Mouse (Mus musculus): ENCODE data around the gene Mapre3.
"Not testable (repeated sequence)": the region's sequence is repeated elsewhere in the genome, so short reads cannot be mapped to it uniquely, and the experiment has no call there.

Gene Mapre3

DNA sequence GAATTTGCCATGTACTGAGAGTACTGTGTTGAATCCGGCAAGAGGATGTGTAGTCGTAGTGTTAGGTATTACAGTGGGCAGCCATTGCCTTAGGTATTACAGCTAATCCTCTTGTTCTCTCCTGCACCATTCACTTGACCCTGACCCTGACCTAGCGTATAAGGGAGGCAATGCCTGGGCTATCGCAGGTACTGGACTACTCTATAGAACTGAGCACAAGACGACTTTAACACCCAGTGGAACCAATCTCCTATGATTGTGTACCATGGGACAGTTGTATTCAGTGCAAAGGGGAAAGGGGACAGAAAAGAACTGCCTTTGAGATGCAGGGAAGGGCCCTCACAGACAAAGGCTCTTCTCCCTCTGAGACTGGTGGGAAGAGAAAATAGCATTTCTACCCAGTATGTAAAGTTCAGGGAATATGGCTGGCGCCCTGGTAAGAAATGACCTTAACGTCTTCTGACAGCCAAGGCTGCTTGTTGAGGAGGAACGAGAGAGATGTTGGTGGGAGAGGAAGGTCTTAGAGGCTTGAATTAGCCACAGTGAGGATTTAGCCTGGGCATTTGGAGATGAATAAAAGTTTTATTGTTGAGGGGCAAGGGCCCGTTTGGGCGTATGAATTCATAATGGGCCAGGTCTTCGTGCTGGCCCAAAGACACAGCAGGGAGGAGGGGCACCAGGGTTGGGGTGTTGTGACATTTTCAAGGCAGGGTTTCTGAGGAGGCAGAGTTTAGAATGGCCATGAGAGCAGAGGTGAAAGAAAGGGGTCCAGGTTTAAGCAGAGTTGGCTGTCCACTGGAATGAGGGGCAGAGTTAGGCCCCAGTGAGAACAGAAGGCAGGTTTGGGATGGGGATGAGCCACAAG, 9.9 kb downstream of the Mapre3 start:
- no peak for DNase-seq (ENCODE audit: low spot score)

DNA sequence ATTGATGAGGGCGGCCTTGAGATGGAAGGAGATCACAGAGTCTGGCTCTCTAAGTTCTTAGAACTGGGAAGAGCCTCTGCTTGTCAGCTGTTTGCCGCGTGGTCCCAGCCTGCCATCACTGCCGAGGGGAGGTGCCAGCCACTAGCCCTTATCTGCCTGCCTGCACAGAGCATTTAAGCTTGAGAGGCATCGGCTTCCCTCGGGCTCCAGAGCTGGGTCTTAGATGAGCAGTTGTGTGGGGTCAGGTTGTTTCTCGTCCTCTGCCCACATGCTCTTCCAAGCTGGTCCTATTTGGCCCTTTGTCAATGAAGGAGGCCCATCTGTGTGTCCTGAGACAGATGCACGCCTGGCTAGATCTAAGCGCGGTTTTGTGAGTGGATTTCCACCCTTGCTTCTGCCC, 10.7 kb downstream of the Mapre3 start:
- no peak for DNase-seq (ENCODE audit: low spot score)

DNA sequence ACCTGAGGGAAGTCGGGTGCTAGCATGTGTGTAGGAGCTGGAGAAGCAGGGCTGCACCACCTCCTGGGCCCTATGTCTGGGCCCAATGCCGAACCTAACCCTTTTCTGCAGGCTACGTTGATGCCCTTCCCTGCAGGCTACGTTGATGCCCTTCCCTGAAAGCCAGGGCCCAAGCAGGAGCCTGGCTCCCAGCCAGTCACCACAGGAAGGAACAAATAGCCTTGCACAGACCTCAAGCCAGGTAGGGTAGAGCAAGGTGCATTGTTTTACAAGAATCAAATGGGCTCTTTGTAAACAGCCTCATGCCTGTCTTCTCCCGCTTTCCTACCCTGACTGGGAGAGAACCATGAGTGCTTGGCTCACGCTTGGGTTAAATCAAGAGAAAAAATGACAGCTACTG, 11.4 kb downstream of the Mapre3 start:
- DNase-seq (ENCODE audit: low spot score): no peak

DNA sequence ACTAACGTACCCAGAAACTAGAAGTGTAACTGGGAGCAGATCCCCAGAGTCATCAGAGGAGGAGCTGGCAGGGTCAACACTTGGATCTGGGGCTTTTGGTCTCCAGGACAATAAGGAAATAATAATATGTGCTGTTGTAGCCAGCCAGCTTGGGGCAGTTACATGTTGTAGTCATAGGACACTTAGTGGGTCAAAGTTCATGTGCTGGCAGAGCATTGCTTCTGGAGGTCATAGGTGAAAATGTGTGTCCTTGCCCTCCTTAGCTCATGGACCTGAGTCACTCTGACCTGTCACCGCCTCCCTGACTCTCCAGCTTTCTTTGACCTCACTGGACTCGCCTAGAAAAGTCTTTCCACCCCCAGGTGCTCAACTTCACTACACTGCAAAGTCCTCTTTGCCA, 19.0 kb downstream of the Mapre3 start:
- DNase-seq (ENCODE audit: low spot score): no peak

DNA sequence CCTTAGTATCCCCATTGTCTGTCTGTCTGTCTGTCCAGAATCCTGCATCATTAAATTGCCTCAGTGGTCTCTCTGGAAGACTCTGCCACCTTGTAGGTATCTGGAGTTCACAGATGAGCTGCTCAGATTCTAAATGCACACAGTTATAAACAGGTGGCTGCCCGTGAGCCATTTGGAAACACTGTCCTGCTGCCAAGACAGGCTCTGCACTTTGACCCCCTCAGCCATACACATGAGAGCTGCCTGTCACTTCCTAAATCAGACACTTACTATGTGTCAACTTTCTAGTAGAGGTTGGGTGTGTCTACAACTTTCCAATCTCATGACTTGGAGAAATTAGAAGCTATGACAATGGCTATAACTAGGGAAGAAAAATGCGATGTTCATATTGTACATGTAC, 25.3 kb downstream of the Mapre3 start:
- no peak for DNase-seq (ENCODE audit: low spot score)

DNA sequence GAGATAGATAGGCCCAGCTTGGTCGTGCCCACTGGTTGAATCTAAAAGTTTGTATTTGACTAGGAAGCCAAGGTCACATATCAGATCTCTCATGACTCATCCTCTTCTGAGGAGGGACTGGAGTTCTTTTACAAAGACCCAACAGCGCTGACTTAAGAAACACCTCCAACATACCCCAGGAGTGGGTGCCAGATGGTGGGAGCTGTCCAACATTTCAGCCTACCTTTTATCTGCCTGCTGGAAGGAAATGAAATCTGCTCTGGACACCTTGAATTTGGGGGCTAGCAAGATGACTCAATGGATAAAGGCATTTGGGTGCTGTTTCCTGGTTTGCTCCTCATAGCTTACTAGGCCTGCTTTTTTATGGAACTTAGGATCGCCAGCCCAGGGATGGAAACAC, 27.5 kb downstream of the Mapre3 start:
- DNase-seq (ENCODE audit: low spot score): no peak

DNA sequence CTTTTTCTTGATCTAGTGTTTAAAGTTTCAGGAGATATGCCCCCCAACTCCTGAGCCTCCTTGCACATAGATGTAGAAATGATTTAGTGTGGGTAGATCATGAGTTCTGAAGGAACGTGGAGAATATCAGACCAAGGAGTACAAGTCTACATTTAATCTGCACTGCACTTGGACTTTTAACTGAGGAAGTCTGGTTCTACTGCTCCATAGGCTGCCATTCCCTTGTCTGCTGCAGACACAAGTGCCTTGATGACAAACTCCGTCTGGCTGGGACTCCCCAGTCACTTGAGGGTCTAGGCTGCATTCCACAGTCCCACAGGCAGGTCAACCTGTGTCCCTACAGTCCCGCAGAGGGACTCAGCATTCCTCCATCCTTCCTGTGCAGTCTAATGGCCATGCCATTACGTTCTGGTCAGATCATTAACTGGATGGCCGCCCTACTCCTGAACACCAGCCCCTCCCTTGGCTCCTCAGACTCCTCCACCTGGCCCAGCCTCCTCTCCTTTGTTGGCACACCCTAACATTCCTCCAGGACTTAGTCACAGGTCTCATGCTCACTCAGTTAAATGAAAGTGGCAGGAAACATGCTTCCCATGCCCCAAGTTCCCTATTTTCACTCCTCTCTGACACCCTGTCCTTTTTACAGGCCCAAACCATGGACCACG, 35.6 kb downstream of the Mapre3 start:
- DNase-seq (ENCODE audit: low spot score): no peak

DNA sequence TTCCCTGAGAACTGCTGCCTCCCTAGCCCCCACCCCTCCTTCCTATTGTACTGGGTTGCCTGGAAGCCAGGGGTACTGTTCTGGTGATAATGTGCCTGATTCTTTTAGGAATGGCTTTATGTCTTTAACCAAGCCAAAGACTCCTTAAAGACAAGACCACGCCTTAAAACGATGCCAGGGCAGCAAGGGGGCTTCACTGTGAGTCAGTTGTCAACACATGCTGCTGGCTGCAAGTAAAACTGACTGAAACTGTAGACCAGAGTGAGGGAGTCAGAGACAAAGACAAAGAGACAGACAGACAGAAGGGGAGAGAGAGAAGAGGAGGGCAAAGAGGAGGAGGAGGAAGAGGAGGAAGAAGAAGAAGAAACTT, 36.1 kb downstream of the Mapre3 start:
- DNase-seq (ENCODE audit: low spot score): no peak

DNA sequence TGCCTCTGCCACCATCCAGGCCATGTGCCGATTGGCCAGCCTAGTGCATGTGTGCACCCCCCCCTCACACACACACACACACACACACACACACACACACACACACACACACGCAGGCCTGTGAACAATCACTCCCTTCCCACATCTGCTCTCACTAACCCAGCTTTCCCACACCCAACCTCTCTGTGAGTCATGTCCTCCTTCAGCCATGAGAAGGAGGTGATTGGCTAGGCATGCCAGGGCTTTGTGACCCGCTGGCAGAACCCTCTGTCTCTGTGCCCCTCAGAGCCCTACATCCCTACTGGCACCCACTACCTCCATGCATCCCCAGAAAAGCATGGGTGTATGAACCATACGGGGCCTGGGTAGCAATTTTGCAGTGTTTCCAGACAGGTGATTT, 39.1 kb downstream of the Mapre3 start:
- no peak for DNase-seq (ENCODE audit: low spot score)

DNA sequence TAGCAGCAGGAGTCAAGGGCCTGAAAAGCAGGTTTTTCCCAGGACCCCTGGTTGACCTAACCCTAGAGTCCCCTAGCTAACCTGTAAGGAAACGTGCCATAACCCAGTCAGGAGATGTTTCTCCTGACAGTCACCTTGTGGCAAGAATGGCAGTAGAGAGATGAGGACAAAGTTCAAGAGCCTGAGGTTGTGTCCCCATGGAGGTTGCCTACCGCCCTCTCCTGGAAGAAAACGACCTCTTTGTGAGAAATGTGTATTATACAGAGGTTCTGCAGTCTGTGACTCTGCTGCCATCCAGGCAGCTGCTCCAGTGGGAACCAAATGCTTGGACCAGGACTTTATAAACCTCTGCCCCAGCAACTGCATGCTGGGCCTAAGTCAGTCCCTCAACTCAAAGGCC, 41.2 kb downstream of the Mapre3 start:
- DNase-seq (ENCODE audit: low spot score): no peak

DNA sequence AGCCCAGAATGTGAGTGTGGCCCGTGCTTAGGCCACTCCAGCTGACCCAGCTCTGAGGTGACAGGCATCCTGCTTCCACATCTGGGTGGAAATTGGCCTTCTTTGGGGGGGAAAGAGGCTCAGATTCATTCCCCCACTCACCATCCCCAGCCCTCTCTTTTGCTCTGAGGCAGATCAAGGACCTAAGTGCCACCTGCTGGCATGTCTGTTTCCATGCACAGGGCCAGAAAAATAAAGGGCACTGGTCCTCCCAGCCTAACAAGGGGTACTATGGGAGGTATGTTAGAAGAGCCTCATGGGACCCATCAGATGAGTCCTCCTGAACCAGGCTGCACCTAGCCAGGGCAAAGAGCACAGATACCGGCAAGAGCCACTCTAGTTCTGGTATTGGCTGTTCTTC, 41.7 kb downstream of the Mapre3 start:
- no peak for DNase-seq (ENCODE audit: low spot score)

DNA sequence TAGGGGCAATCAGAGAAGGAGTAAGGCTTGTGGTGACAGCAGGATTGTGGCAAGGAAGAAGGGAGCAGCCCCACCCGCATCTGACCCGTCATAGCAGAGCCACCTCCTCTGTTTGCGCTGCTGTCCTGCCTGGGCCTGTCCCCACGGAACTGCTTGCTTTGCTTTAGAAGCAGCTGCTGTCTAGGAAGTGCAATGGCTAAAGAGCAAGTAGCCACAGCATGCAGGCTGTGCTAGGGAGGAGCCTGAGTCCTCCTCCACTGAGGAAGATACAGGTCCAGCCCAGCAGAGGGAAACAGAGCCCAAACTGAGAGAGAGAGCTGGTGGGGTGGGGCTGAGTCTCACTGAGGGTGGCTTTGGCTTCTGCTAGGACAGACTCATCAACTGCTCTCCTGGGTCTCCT, 49.4 kb downstream of the Mapre3 start:
- no peak for DNase-seq (ENCODE audit: low spot score)

DNA sequence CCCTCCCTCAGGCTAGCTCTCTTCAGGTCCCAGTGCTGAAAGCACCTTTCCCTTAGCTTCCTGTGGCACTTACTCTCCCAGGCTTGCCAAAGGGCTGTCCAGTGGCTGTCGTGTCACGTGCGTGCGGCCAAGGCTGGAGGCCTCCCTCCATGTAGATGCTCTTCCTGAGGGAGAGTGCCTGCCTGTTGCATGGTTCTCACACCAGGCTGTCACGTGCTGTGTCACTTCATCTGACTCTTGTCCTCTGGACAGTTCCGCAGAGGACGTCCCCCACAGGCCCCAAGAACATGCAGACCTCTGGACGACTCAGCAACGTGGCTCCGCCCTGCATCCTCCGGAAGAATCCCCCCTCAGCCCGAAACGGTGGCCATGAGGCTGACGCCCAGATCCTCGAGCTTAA, 49.9 kb downstream of the Mapre3 start:
- DNase-seq (ENCODE audit: low spot score): no peak

DNA sequence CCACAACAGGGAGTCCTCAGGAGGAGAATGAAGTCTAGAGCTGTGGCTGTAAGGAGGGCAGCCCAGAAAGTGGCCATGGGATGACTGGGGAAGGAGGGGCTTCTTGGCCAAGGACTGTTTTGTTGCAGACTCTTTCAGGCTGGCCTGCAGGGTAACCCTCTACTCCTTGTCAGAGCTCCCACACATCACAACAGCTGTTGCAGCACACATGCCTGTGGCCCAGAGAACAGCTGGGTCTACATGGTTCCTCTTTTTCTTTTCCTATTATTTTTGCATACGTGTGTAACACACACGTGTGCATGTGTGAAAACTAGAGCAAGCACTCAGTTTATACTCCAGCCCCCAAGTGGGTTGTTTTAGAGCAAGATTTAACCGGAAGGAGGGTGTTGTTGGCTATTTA, 52.4 kb downstream of the Mapre3 start:
- no peak for DNase-seq (ENCODE audit: low spot score)

DNA sequence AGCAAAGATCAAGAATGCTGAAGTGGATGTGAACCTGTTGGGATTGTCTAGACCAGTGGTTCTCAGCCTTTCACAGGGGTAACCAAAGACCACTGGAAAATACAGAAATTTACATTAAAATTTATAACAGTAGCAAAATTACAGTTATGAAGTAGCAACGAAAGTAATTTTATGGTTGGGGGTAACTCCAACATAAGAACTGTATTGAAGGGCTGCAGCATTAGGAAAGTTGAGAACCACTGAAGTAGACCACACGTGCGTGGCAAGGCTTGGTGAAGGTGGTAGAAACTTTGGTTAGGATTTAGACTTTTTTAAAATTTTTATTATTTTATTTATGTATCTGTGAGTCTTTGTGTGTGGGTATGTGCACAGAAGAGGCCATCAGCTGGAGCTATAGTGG, 53.3 kb downstream of the Mapre3 start, which contains the start of gene Tmem214:
Gene Tmem214, plus strand, starts transcription at position 301 of the 400 bp plus-strand sequence.
- no peak for DNase-seq (ENCODE audit: low spot score)

DNA sequence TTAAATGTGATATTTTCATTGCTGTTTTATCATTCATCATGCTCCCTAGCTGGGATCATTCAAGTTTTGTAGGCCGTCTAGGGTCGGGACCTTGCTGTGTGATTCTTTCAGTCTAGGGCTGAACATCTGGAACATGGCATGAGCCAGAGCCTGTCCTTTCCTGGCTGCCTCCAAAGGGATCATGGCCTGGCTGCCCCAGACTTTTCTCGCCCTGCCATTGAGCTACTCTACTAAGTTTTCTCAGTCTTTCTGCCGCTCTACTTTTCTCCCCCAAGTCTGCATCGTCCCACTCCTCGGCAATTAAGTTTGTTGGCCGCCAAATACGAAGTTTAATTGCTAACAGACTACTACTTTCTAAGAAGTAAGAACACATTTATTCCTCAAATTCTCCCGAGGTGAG, 54.5 kb downstream of the Mapre3 start:
- DNase-seq (ENCODE audit: low spot score): no peak

DNA sequence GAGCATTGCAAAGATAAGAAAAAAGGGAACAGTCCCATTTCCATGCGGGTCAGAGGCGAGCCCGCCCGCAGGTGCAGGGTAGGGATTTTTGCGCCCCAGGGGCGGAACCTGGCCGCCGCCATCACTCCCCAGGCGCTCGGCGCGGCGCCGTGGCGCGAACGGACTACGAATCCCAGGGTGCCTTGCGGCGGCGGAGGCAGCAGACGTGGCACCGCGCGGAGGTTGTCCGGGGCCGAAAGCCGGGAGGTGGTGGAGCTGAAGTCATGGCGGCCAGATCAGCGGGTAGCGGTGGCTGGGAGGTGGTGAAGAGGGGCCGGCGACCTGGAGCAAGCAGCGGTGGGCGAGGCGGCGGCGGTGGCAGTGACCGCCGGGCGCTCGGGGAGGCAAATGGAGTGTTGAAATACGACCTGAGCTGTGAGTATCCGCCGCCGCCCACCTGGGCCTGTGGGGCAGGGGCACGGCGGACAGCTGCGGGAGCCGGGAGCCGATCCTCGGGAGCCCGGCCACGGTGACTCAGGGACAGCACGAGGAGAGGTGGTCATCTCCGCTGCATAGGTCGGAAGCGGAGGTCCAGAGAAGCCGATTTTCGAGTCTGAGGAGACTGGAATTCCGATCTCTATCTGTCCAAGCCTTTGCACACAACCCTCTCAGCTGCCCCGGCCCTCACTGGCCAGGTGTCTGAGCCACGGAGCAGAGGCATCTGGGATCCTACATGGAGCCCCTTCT, 55.1 kb downstream of the Mapre3 start:
- DNase-seq (ENCODE audit: low spot score): peak; percentile 77

DNA sequence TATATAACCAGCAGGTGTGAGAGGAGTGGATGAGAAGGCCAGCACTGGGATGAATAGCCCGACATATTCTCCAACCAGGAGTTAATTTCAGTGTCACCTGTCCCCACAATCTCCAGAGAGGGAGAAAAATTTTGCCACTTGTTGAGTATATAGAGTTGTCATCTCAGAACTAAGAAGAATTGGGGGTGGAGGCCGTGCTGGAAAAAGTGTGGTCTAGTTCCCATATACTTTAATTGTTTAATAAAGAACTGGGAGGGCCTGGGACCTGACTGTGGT, 55.6 kb downstream of the Mapre3 start:
- no peak for DNase-seq (ENCODE audit: low spot score)

DNA sequence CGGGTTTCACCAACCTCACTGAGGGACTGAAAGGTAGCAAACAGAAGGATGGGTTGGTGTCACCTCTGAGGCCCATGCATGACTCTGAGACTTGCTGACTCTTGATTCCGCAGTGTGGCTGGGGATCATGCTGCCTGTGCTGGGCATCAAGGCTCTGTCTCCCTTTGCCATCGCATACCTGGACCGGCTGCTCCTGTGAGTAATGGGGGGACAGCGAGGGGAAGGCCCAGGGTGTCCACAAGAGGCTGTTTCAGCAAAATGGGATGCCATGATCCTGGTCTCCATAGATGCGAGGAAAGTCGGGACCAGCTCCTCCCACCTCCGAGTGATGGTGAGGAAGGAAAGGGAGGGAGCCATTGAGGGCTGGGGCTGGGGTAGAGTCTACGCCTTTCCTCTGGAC, 58.1 kb downstream of the Mapre3 start:
- no peak for DNase-seq (ENCODE audit: low spot score)

DNA sequence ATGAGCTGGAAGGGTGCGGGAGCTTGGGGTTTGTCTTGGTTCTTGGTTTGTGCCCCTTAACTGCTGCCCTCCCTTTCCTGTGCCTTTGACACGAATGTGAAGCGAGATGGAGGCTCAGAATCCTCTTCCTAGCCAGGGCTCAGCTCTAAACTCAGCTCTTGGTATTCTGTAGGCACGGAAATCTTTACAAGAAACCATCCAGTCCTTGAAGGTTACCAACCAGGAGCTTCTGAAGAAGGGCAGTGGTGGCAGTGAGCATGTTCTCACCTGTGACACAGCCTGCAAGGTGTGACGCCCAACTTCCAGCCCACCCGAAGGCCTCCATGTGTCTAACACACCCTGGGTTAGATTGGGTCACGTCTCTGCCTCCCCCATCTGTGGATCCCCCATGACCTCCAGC, 59.9 kb downstream of the Mapre3 start:
- no peak for DNase-seq (ENCODE audit: low spot score)

DNA sequence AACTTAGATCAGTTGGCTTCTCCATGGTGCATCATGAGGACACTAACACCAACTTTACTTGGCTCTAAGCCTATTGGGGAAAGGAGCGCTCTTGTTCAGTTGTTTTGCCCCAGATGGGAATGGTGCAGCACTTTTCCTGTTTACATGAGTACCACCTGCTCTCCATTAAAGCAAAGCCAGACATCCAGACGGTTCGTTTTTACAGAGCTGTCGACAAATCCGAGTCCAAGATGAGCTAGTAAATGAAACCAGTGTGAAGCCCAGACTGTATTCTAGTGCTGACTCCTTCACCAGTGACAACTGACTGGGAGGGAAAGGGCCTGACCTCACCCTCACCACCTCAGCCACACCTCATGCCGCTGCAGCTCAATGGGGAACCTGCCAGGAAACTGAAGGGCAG, 64.2 kb downstream of the Mapre3 start:
- no peak for DNase-seq (ENCODE audit: low spot score)

DNA sequence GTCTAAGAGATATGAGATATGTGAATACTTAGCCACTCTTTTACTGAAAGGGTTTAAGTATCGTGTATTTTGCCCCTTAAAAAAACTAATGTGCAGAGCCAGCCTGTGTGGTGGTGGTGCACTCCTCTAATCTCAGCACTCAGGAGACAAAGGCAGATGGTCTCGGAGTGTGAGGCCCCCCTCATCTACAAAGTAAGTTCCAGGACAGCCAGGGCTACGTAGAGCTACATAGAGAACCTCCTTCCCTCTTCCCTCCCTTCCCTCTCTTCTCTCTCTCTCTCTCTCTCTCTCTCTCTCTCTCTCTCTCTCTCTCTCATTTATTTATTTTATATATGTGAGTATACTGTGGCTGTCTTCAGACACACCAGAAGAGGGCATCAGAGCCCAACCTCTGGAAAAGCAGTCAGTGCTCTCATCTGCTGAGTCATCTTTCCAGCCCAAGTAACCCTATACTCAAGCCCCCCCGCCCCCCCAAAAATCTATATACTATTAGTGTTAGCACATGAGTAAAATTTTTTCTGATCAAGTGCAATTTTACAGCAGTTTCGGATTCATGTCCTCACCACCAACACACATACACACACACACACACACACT, 65.0 kb downstream of the Mapre3 start:
- no peak for DNase-seq (ENCODE audit: low spot score)

DNA sequence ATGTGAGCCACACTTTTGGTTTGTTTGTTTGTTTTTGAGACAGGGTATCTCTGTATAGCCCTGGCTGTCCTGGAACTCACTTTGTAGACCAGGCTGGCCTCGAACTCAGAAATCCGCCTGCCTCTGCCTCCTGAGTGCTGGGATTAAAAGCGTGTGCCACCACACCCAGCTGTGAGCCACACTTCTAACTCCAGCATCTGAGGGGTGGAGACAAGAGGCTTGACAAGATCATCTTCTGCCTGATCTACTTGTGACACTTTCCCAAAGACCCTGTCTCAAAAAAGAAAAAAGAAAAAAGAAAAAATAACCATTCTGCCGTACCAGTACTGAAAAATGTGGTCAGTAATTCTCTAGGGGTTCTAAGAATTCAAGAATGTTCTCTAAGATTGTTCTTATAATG, 67.4 kb downstream of the Mapre3 start:
- not testable (repeated sequence) for DNase-seq (ENCODE audit: low spot score)

Measured in urinary bladder, postnatal 10 days (tissue).